ENCODE assay signal across 9 mouse cellular contexts in the genomic region with DNA sequence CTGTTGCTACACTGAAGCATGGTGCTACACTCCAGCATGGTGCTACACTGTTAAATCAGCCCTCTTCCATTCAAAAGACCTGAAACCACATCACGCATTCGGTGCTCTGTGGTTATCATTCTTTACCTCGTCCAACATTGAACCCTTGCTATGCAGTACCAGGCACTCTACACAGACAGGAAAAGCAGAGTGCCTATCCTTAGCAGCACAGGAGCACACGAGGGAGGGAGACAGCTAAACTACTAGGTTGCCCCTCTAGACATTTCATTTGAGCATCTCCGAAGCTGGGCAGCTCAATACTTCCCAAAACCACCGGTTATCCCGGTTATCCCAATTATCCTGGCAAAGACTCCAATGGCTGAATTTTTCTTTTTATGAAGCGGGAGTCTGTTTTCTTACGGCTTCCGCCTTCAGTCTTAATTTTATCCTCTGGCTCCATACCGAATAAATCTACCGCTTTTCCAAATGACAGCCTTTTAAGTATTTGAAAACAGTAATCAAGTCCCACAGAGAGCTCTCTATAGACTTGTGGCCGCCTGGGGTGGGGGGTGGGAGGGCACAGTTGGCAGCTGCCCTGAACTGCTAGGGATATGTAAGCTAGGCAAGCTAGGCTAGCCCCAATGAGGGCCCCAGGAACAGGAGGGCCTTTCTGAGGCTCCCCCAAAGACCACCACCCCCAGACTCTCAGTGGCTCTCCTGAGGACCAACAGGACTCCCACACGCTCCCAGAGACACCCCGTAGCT.
A peak's percentile ranks its signal among the peaks of the same experiment; 100 is the strongest.
DNase-seq lines count a peak whose midpoint lies in the region; ATAC-seq and TF ChIP-seq lines count a peak whose summit lies in the region.
"Had no signal": no experiment of that assay in that cellular context is flagged by ENCODE, and none has a peak within 500 bp of the region (broad histone marks: within the 10 kb centered on the region; RNA-seq: fewer than 3 reads in every experiment).

No protein-coding gene starts in this region.

- peaks cover 13% of the 10 kb centered on the region for H3K4me1 ChIP-seq in forebrain, postnatal 0 days (ENCODE audit: insufficient read depth)
- peaks cover 9% of the 10 kb centered on the region for H3K4me1 ChIP-seq in midbrain, embryonic 11.5 days (ENCODE audit: control insufficient read depth, insufficient read depth, low read length)

- intact Hi-C loops in gastrocnemius, adult 2 months (cut with DNase I), result no loop called here

- no peaks in the 10 kb centered on the region for H3K9me3 ChIP-seq in forebrain, postnatal 0 days (ENCODE audit: low read length)
- no peaks in the 10 kb centered on the region for H3K9me3 ChIP-seq in midbrain, embryonic 11.5 days (ENCODE audit: control insufficient read depth, low read length)

- DNase-seq in gastrocnemius, adult 2 months, result no peak
- no peak for DNase-seq in gastrocnemius, postnatal 4 days (ENCODE audit: low spot score in 2 of 2)
- peak; percentile 73 for DNase-seq in brain, embryonic 14.5 days (ENCODE audit: low read depth)
- peak; percentile 45 for DNase-seq in forebrain, postnatal 0 days
- peak; percentile 88 for DNase-seq in midbrain, embryonic 11.5 days (ENCODE audit: low spot score, missing footprints)
- DNase-seq in heart, adult 9 months (ENCODE audit: low spot score in 2 of 2), result no peak
- no peak for DNase-seq in frontal cortex, postnatal 25 days (ENCODE audit: low spot score in 2 of 2)
- DNase-seq in cerebellum, postnatal 4 days (ENCODE audit: low spot score in 2 of 2), result no peak

- H3K36me3 ChIP-seq in forebrain, postnatal 0 days (ENCODE audit: insufficient read depth), result no peaks in the 10 kb centered on the region
- H3K36me3 ChIP-seq in midbrain, embryonic 11.5 days (ENCODE audit: control insufficient read depth, insufficient read depth, low read length), result no peaks in the 10 kb centered on the region

- peak overlapping the region; percentile 29; the same call in 1 of the 2 replicates for H3K4me2 ChIP-seq in forebrain, postnatal 0 days (ENCODE audit: low read depth)
- H3K4me2 ChIP-seq in midbrain, embryonic 11.5 days, result no peak overlapping the region

- ATAC-seq in forebrain, postnatal 0 days, result peak; percentile 68
- ATAC-seq in midbrain, embryonic 11.5 days (ENCODE audit: low FRiP score), result no peak

- no peak overlapping the region for H3K9ac ChIP-seq in forebrain, postnatal 0 days
- no peak overlapping the region for H3K9ac ChIP-seq in midbrain, embryonic 11.5 days (ENCODE audit: low read length)

- H3K27me3 ChIP-seq in forebrain, postnatal 0 days (ENCODE audit: insufficient read depth, low read length), result no peaks in the 10 kb centered on the region
- peaks cover 4% of the 10 kb centered on the region; the same call in 1 of the 2 replicates for H3K27me3 ChIP-seq in midbrain, embryonic 11.5 days (ENCODE audit: control insufficient read depth, insufficient read depth, low read length)

- TF ChIP-seq POLR2A in brain, embryonic 14.5 days (IDR thresholded peaks at IDR 0.05; ENCODE audit: borderline replicate concordance, extremely low read depth, insufficient read depth, insufficient read length, poor library complexity, severe bottlenecking), result no peak

- TF ChIP-seq CTCF in gastrocnemius, adult 2 months (IDR thresholded peaks at IDR 0.05), result no peak
- TF ChIP-seq CTCF in brain, embryonic 14.5 days (IDR thresholded peaks at IDR 0.05; ENCODE audit: borderline replicate concordance, extremely low read depth, insufficient read depth, insufficient read length), result no peak
- no peak for TF ChIP-seq CTCF in forebrain, postnatal 0 days (IDR thresholded peaks at IDR 0.05; ENCODE audit: low read depth)

- no peak overlapping the region for H3K4me3 ChIP-seq in gastrocnemius, adult 2 months
- H3K4me3 ChIP-seq in forebrain, postnatal 0 days (ENCODE audit: low read depth, low read length), result 0 out of 2 replicates have a peak overlapping the region, but pooled peaks have one; percentile 1
- H3K4me3 ChIP-seq in midbrain, embryonic 11.5 days (ENCODE audit: low read depth, low read length), result no peak overlapping the region

- 12% methylated on average over 15 of the region's 15 CpGs for WGBS in forebrain, postnatal 0 days
- 19% methylated on average over 15 of the region's 15 CpGs for WGBS in midbrain, embryonic 11.5 days

- H3K27ac ChIP-seq in gastrocnemius, adult 2 months, result peak overlapping the region; percentile 77
- H3K27ac ChIP-seq in forebrain, postnatal 0 days (ENCODE audit: low read depth, low read length), result peak overlapping the region; percentile 40
- H3K27ac ChIP-seq in midbrain, embryonic 11.5 days (ENCODE audit: low read depth, low read length), result no peak overlapping the region
- H3K27ac ChIP-seq: macrophage had no signal

Comparison
In these comparisons a context has a peak if more than half of its experiments do, and no peak if none do; other contexts are left out.
1. DNase-seq: peak in brain, embryonic 14.5 days (single experiment), forebrain, postnatal 0 days (single experiment) and midbrain, embryonic 11.5 days (single experiment); none in gastrocnemius, adult 2 months (single experiment), gastrocnemius, postnatal 4 days (0 of 2), heart, adult 9 months (0 of 2), frontal cortex, postnatal 25 days (0 of 2) and cerebellum, postnatal 4 days (0 of 2).